Mouse (Mus musculus): ENCODE data around the gene Enpp5. TPM values are rescaled to one million over a fixed set of nuclear protein-coding genes. Genes with fewer than 3 reads are reported as not detected.

Enpp5 gene
- total and polyA plus RNA-seq, 3 experiments = not detected

- Histone ChIP-seq H3K27me3 (replicated peaks) (peaks cover 62% of the 10 kb centered on the region), H3K36me3 (replicated peaks in 1 of 2; ENCODE audit: control insufficient read depth in 1 of 2, insufficient read depth in 1 of 2, low read length in 1 of 2) (no peaks in the 10 kb centered on the region), H3K9ac (ENCODE audit: insufficient read depth, low read depth) (no peak overlapping the region), H3K4me2 (ENCODE audit: insufficient read depth, low read depth, poor library complexity, severe bottlenecking) (no peak overlapping the region), H3K4me1 (ENCODE audit: control insufficient read depth in 1 of 2, insufficient read depth in 2 of 2) (no peaks in the 10 kb centered on the region), H3K9me3 (replicated peaks; ENCODE audit: low read length) (no peaks in the 10 kb centered on the region), H3K79me2 (replicated peaks; ENCODE audit: control insufficient read depth, extremely low read depth, insufficient read depth, poor library complexity, severe bottlenecking) (no peaks in the 10 kb centered on the region), H3K4me3 (replicated peaks in 1 of 3; ENCODE audit: low read depth in 2 of 3, low read length in 2 of 3, poor library complexity in 1 of 3) (no peak overlapping the region), H3K27ac (ENCODE audit: insufficient read depth, low read depth) (no peak overlapping the region)
- DNase-seq (ENCODE audit: extremely low read depth) = no peak
- in situ Hi-C loops (cut with MboI; ENCODE audit: low pct_ligation_motif_present, low pct_unique_long_range_greater_than_20kb, low sequenced_read_pairs) = no loop called here
- TF ChIP-seq ETS1 (conservative IDR thresholded peaks at IDR 0.05; ENCODE audit: low read depth, low read length) = no peak
- dilution Hi-C loops (cut with MboI; ENCODE audit: extremely low pct_ligation_motif_present, extremely low pct_unique_long_range_greater_than_20kb, low sequenced_read_pairs) = no loop called here
Measured at GRCm38 (mm10) chr17:44134106-44134505, 55.5 kb downstream of the Enpp5 start.

DNA sequence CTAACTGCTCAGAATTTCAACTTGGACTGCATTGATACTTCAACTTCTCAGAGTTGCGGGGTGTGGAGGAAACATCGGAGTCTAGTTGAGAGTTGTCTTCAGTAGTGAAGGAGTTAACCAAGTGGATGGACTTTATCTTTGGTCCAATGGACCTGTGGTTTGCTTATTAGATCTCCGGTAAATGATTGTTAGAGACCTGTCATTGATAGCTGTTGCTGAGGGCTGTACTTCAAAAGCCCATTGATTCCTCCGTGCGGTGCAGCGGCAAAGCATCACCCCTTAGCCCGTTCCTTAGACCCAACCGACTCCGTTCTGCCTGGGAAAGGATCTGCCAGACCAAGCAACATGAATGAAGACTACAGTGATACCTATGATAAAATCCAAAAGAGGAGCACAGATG is 55.9 kb downstream of the Enpp5 start:
- Histone ChIP-seq H3K27me3 (replicated peaks) (peaks cover 61% of the 10 kb centered on the region), H3K4me3 (replicated peaks in 1 of 3; ENCODE audit: low read depth in 2 of 3, low read length in 2 of 3, poor library complexity in 1 of 3) (no peak overlapping the region), H3K4me2 (ENCODE audit: insufficient read depth, low read depth, poor library complexity, severe bottlenecking) (no peak overlapping the region), H3K9ac (ENCODE audit: insufficient read depth, low read depth) (no peak overlapping the region), H3K36me3 (replicated peaks in 1 of 2; ENCODE audit: control insufficient read depth in 1 of 2, insufficient read depth in 1 of 2, low read length in 1 of 2) (no peaks in the 10 kb centered on the region), H3K9me3 (replicated peaks; ENCODE audit: low read length) (no peaks in the 10 kb centered on the region), H3K27ac (ENCODE audit: insufficient read depth, low read depth) (no peak overlapping the region), H3K4me1 (ENCODE audit: control insufficient read depth in 1 of 2, insufficient read depth in 2 of 2) (no peaks in the 10 kb centered on the region), H3K79me2 (replicated peaks; ENCODE audit: control insufficient read depth, extremely low read depth, insufficient read depth, poor library complexity, severe bottlenecking) (no peaks in the 10 kb centered on the region)
- no peak for DNase-seq (ENCODE audit: extremely low read depth)
- dilution Hi-C loops (cut with MboI; ENCODE audit: extremely low pct_ligation_motif_present, extremely low pct_unique_long_range_greater_than_20kb, low sequenced_read_pairs) (no loop called here), in situ Hi-C loops (cut with MboI; ENCODE audit: low pct_ligation_motif_present, low pct_unique_long_range_greater_than_20kb, low sequenced_read_pairs) (no loop called here)
- TF ChIP-seq NELFE (IDR thresholded peaks at IDR 0.05; ENCODE audit: low read depth, low read length) = no peak
- no peak for TF ChIP-seq MAZ (IDR thresholded peaks at IDR 0.05; ENCODE audit: low read depth, low read length)
- TF ChIP-seq POLR2AphosphoS2 (IDR thresholded peaks at IDR 0.05; ENCODE audit: low read depth, low read length) = no peak
- no peak for TF ChIP-seq IRF4 (IDR thresholded peaks at IDR 0.05; ENCODE audit: low read depth, low read length)
- no peak for TF ChIP-seq MAFK (IDR thresholded peaks at IDR 0.05; ENCODE audit: insufficient replicate concordance, low read length)
- TF ChIP-seq TCF12 (IDR thresholded peaks at IDR 0.05; ENCODE audit: low read depth, low read length) = no peak
- no peak for TF ChIP-seq E2F4 (IDR thresholded peaks at IDR 0.05; ENCODE audit: insufficient replicate concordance, low read depth, low read length)
- TF ChIP-seq MXI1 (IDR thresholded peaks at IDR 0.05; ENCODE audit: low read depth, low read length) = no peak
- no peak for TF ChIP-seq NRF1 (IDR thresholded peaks at IDR 0.05; ENCODE audit: low read depth, low read length)

DNA sequence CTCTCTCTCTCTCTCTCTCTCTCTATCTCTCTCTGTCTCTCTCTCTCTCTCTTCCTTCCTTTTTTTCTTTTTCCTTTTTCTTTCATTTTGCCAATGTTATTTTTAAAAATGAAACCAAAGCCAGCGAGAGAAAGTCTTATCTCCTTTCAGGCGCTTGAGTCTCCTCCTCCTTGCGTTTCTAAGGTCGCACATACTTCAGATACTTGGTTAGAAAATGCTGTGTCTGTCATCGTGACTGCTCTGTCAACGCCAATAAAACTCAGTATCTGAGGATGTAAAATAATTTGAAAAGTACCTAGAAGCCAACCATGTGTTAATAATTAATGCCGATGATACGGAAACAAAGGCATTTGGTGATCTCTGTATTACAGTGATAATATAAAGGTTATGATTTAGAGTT is 57.4 kb downstream of the Enpp5 start:
- Histone ChIP-seq H3K27me3 (replicated peaks) (peaks cover 71% of the 10 kb centered on the region), H3K79me2 (replicated peaks; ENCODE audit: control insufficient read depth, extremely low read depth, insufficient read depth, poor library complexity, severe bottlenecking) (no peaks in the 10 kb centered on the region), H3K4me2 (ENCODE audit: insufficient read depth, low read depth, poor library complexity, severe bottlenecking) (no peak overlapping the region), H3K4me1 (ENCODE audit: control insufficient read depth in 1 of 2, insufficient read depth in 2 of 2) (no peaks in the 10 kb centered on the region), H3K4me3 (replicated peaks in 1 of 3; ENCODE audit: low read depth in 2 of 3, low read length in 2 of 3, poor library complexity in 1 of 3) (no peak overlapping the region), H3K9ac (ENCODE audit: insufficient read depth, low read depth) (no peak overlapping the region), H3K36me3 (replicated peaks in 1 of 2; ENCODE audit: control insufficient read depth in 1 of 2, insufficient read depth in 1 of 2, low read length in 1 of 2) (no peaks in the 10 kb centered on the region), H3K9me3 (replicated peaks; ENCODE audit: low read length) (no peaks in the 10 kb centered on the region), H3K27ac (ENCODE audit: insufficient read depth, low read depth) (no peak overlapping the region)
- dilution Hi-C loops (cut with MboI; ENCODE audit: extremely low pct_ligation_motif_present, extremely low pct_unique_long_range_greater_than_20kb, low sequenced_read_pairs) (no loop called here), in situ Hi-C loops (cut with MboI; ENCODE audit: low pct_ligation_motif_present, low pct_unique_long_range_greater_than_20kb, low sequenced_read_pairs) (no loop called here)
- DNase-seq (ENCODE audit: extremely low read depth) = no peak
- TF ChIP-seq E2F4 (IDR thresholded peaks at IDR 0.05; ENCODE audit: insufficient replicate concordance, low read depth, low read length) (no peak), USF2 (conservative IDR thresholded peaks at IDR 0.05; ENCODE audit: low read depth, low read length) (no peak), JUN (IDR thresholded peaks at IDR 0.05; ENCODE audit: insufficient read depth, low read depth, low read length) (no peak), TBP (conservative IDR thresholded peaks at IDR 0.05; ENCODE audit: low read depth, low read length) (no peak), CTCF (conservative IDR thresholded peaks at IDR 0.05 in 1 of 2, IDR thresholded peaks at IDR 0.05 in 1 of 2; ENCODE audit: low read depth in 2 of 2, low read length in 2 of 2) (no peak), NRF1 (IDR thresholded peaks at IDR 0.05; ENCODE audit: low read depth, low read length) (no peak), KAT2A (IDR thresholded peaks at IDR 0.05; ENCODE audit: insufficient replicate concordance, low read length) (no peak), USF1 (IDR thresholded peaks at IDR 0.05; ENCODE audit: low read depth, low read length) (no peak), SIN3A (IDR thresholded peaks at IDR 0.05; ENCODE audit: low read length) (no peak), POLR2A (IDR thresholded peaks at IDR 0.05; ENCODE audit: low read depth, low read length) (no peak), ZMIZ1 (IDR thresholded peaks at IDR 0.05; ENCODE audit: low read depth, low read length) (no peak), RAD21 (IDR thresholded peaks at IDR 0.05; ENCODE audit: low read depth, low read length) (no peak), RCOR1 (conservative IDR thresholded peaks at IDR 0.05; ENCODE audit: low read depth, low read length) (no peak), ELF1 (IDR thresholded peaks at IDR 0.05; ENCODE audit: low read depth, low read length) (no peak), UBTF (IDR thresholded peaks at IDR 0.05; ENCODE audit: low read depth, low read length) (no peak), EP300 (IDR thresholded peaks at IDR 0.05; ENCODE audit: low read length) (no peak), POLR2AphosphoS2 (IDR thresholded peaks at IDR 0.05; ENCODE audit: low read depth, low read length) (no peak), CHD2 (IDR thresholded peaks at IDR 0.05; ENCODE audit: low read length) (no peak)
